Mouse (Mus musculus) midbrain, embryonic 14.5 days (tissue): ENCODE measurements around the gene Siglece. TPM values are rescaled to one million over a fixed set of nuclear protein-coding genes. Genes with fewer than 3 reads are reported as not detected.
"Not testable (repeated sequence)": the region's sequence is repeated elsewhere in the genome, so short reads cannot be mapped to it uniquely, and the experiment has no call there.

Source experiments
- ATAC-seq: fragments of 200-750 bp; cut with Nextera tagmentation; 2 replicates; pipeline ENCODE4 v1.8.0; 2017; ENCODE audit warnings: moderate number of reproducible peaks, moderate library complexity; ENCODE audit not compliant: low FRiP score, low TSS enrichment
- DNase-seq: peaks from one replicate; pipeline ENCODE4 v3.0.0-alpha.2; 2015
- H3K27ac ChIP-seq: fragments of 300-500 bp; sonication (generic); replicated peaks from 2 replicates; pipeline ENCODE4 v1.5.1; 2014; ENCODE audit warnings: mild to moderate bottlenecking, low read depth, low read length, moderate library complexity
- H3K27me3 ChIP-seq: fragments of 300-500 bp; sonication (generic); 2 replicates; pipeline ENCODE4 v1.6.1; 2014; ENCODE audit warnings: low read length, control low read depth, mixed read lengths; ENCODE audit not compliant: control insufficient read depth, insufficient read depth
- H3K36me3 ChIP-seq: fragments of 300-500 bp; sonication (generic); 2 replicates; pipeline ENCODE4 v1.6.1; 2014; ENCODE audit warnings: low read length, control low read depth; ENCODE audit not compliant: control insufficient read depth, insufficient read depth
- H3K4me1 ChIP-seq: fragments of 300-500 bp; sonication (generic); 2 replicates; pipeline ENCODE4 v1.6.1; 2014; ENCODE audit warnings: mild to moderate bottlenecking, antibody characterized with exemption, low read length, control low read depth; ENCODE audit not compliant: control insufficient read depth, insufficient read depth
- H3K4me2 ChIP-seq: fragments of 300-500 bp; sonication (generic); 2 replicates; pipeline ENCODE4 v1.6.1; 2014; ENCODE audit warnings: mild to moderate bottlenecking, low read length, moderate library complexity
- H3K4me3 ChIP-seq: fragments of 300-500 bp; sonication (generic); replicated peaks from 2 replicates; pipeline ENCODE4 v1.5.1; 2014; ENCODE audit warnings: low read depth, low read length
- H3K9ac ChIP-seq: fragments of 300-500 bp; sonication (generic); replicated peaks from 2 replicates; pipeline ENCODE4 v1.6.1; 2014; ENCODE audit warnings: mild to moderate bottlenecking, low read length, moderate library complexity
- H3K9me3 ChIP-seq: fragments of 300-500 bp; sonication (generic); 2 replicates; pipeline ENCODE4 v1.6.1; 2016; ENCODE audit warnings: low read length, control low read depth, mixed read lengths; ENCODE audit not compliant: control insufficient read depth
- WGBS: fragments of 180-500 bp; shearing (Covaris S2); extraction: QIAGEN DNeasy Blood & Tissue Kit; methylation state at CpG from one replicate; pipeline ENCODE4 v1.1.7; 2014; 5-methylcytosine and 5-hydroxymethylcytosine counted together
- polyA plus RNA-seq: library from polyadenylated mRNA; unstranded; fragments of >200 nt; fragmentation: Nextera tagmentation; extraction: Ambion mirVana; gene quantifications from 2 replicates; pipeline ENCODE4 v1.2.1, GENCODE M21; 2014

Siglece gene
- 0.21 TPM in 1 of 2 replicates, not detected in the other for polyA plus RNA-seq

GRCm38 (mm10) chr7:43660002-43660401 lies at the start of gene Siglece:
TSS of gene Siglece (minus strand) at chr7:43660161.
- Histone ChIP-seq H3K9me3 (no peaks in the 10 kb centered on the region), H3K4me1 (no peaks in the 10 kb centered on the region), H3K36me3 (no peaks in the 10 kb centered on the region), H3K4me3 (no peak within 1 kb of the TSS), H3K9ac (no peak within 1 kb of the TSS), H3K27ac (no peak within 1 kb of the TSS), H3K4me2 (no peak within 1 kb of the TSS), H3K27me3 (no peaks in the 10 kb centered on the region)
- DNase-seq (no peak), ATAC-seq (no peak)
- WGBS = 56% methylated on average over 1 of the region's 1 CpGs

GRCm38 (mm10) chr7:43690118-43690517 lies 30.2 kb upstream of the Siglece start, which contains the start of gene Klk14:
TSS of gene Klk14 (plus strand) at chr7:43690418.
- Histone ChIP-seq H3K4me3 (no peak within 1 kb of the TSS), H3K27ac (no peak within 1 kb of the TSS), H3K9me3 (no peaks in the 10 kb centered on the region), H3K36me3 (no peaks in the 10 kb centered on the region), H3K4me2 (no peak within 1 kb of the TSS), H3K4me1 (no peaks in the 10 kb centered on the region), H3K9ac (no peak within 1 kb of the TSS), H3K27me3 (no peaks in the 10 kb centered on the region)
- ATAC-seq (no peak), DNase-seq (no peak)

GRCm38 (mm10) chr7:43685088-43685487 lies 25.1 kb upstream of the Siglece start:
- H3K9me3 ChIP-seq = no peaks in the 10 kb centered on the region
- no peaks in the 10 kb centered on the region for H3K36me3 ChIP-seq
- 76% methylated on average over 7 of the region's 7 CpGs for WGBS
- ATAC-seq = no peak
- H3K27me3 ChIP-seq = no peaks in the 10 kb centered on the region
- no peak overlapping the region for H3K4me3 ChIP-seq
- no peak overlapping the region for H3K27ac ChIP-seq
- no peak overlapping the region for H3K4me2 ChIP-seq
- no peak overlapping the region for H3K9ac ChIP-seq
- DNase-seq = no peak
- no peaks in the 10 kb centered on the region for H3K4me1 ChIP-seq

GRCm38 (mm10) chr7:43682511-43682910 lies 22.6 kb upstream of the Siglece start:
- peak; percentile 20 for DNase-seq
- not testable (repeated sequence) for H3K4me1 ChIP-seq, H3K4me2 ChIP-seq, H3K9me3 ChIP-seq, H3K9ac ChIP-seq, H3K4me3 ChIP-seq, H3K36me3 ChIP-seq, H3K27me3 ChIP-seq, ATAC-seq, H3K27ac ChIP-seq
- WGBS = 30% methylated on average over 1 of the region's 1 CpGs

- H3K4me2 ChIP-seq = no peak overlapping the region
- H3K9ac ChIP-seq = no peak overlapping the region
- H3K27me3 ChIP-seq = no peaks in the 10 kb centered on the region
- no peaks in the 10 kb centered on the region for H3K9me3 ChIP-seq
- ATAC-seq (no peak), DNase-seq (peak; percentile 76)
- H3K36me3 ChIP-seq = peaks cover 25% of the 10 kb centered on the region
- no peaks in the 10 kb centered on the region for H3K4me1 ChIP-seq
- H3K4me3 ChIP-seq = no peak overlapping the region
- no peak overlapping the region for H3K27ac ChIP-seq
- 18% methylated on average over 5 of the region's 5 CpGs for WGBS
Observed at GRCm38 (mm10) chr7:43680960-43681359, 21.0 kb upstream of the Siglece start.

GRCm38 (mm10) chr7:43678517-43678916 lies 18.6 kb upstream of the Siglece start:
- Histone ChIP-seq H3K4me1 (no peaks in the 10 kb centered on the region), H3K9me3 (no peaks in the 10 kb centered on the region), H3K4me3 (no peak overlapping the region), H3K27me3 (no peaks in the 10 kb centered on the region), H3K27ac (no peak overlapping the region), H3K9ac (no peak overlapping the region), H3K4me2 (no peak overlapping the region), H3K36me3 (peaks cover 39% of the 10 kb centered on the region)
- no peak for ATAC-seq
- DNase-seq = peak; percentile 40

GRCm38 (mm10) chr7:43675091-43675490 lies 15.1 kb upstream of the Siglece start:
- H3K27ac ChIP-seq = no peak overlapping the region
- DNase-seq (no peak), ATAC-seq (no peak)
- WGBS = 95% methylated on average over 32 of the region's 32 CpGs
- H3K36me3 ChIP-seq = peaks cover 39% of the 10 kb centered on the region
- no peaks in the 10 kb centered on the region for H3K9me3 ChIP-seq
- H3K4me2 ChIP-seq = no peak overlapping the region
- no peak overlapping the region for H3K4me3 ChIP-seq
- H3K4me1 ChIP-seq = peaks cover 8% of the 10 kb centered on the region
- no peaks in the 10 kb centered on the region for H3K27me3 ChIP-seq
- H3K9ac ChIP-seq = no peak overlapping the region

GRCm38 (mm10) chr7:43672581-43673260 lies 12.8 kb upstream of the Siglece start:
- H3K4me1 ChIP-seq = peaks cover 8% of the 10 kb centered on the region
- ATAC-seq = no peak
- DNase-seq = no peak
- peaks cover 32% of the 10 kb centered on the region for H3K36me3 ChIP-seq
- peak overlapping the region; percentile 66 for H3K9ac ChIP-seq
- 14% methylated on average over 10 of the region's 10 CpGs for WGBS
- no peaks in the 10 kb centered on the region for H3K9me3 ChIP-seq
- peak overlapping the region; percentile 17; the same call in 1 of the 2 replicates for H3K27ac ChIP-seq
- H3K4me3 ChIP-seq = peak overlapping the region; percentile 59
- H3K27me3 ChIP-seq = no peaks in the 10 kb centered on the region
- H3K4me2 ChIP-seq = peak overlapping the region; percentile 87
